Mouse (Mus musculus): ENCODE measurements at regions not wholly inside any gene's neighbourhood (a gene's known extent, or its start where the extent isn't known, plus 50 kb on each side); places are given as distances from the start of the nearest gene placed in this dataset.

- DNase-seq (ENCODE audit: low spot score) = no peak
Observed at GRCm38 (mm10) chr1:138343451-138343850, 69.9 kb downstream of the Atp6v1g3 start.

- no peak for DNase-seq (ENCODE audit: low spot score)
Observed at GRCm38 (mm10) chr1:138344920-138345319, 71.4 kb downstream of the Atp6v1g3 start.

- peak; percentile 18 for DNase-seq (ENCODE audit: low spot score)
Observed at GRCm38 (mm10) chr1:138345992-138346391, 72.5 kb downstream of the Atp6v1g3 start.

- no peak for DNase-seq (ENCODE audit: low spot score)
Observed at GRCm38 (mm10) chr1:138346904-138347303, 73.4 kb downstream of the Atp6v1g3 start.

GRCm38 (mm10) chr1:138348447-138348846, 74.9 kb downstream of the Atp6v1g3 start:
- no peak for DNase-seq (ENCODE audit: low spot score)

GRCm38 (mm10) chr1:138349099-138349498, 75.6 kb downstream of the Atp6v1g3 start:
- no peak for DNase-seq (ENCODE audit: low spot score)

GRCm38 (mm10) chr1:138356407-138356806, 82.9 kb downstream of the Atp6v1g3 start:
- no peak for DNase-seq (ENCODE audit: low spot score)

GRCm38 (mm10) chr1:138362684-138363472, 89.3 kb downstream of the Atp6v1g3 start:
- DNase-seq (ENCODE audit: low spot score) = peak; percentile 20

- DNase-seq (ENCODE audit: low spot score) = no peak
Observed at GRCm38 (mm10) chr1:138369953-138370482, 96.5 kb downstream of the Atp6v1g3 start.

- no peak for DNase-seq (ENCODE audit: low spot score)
Observed at GRCm38 (mm10) chr1:138371474-138371873, 97.9 kb downstream of the Atp6v1g3 start.

GRCm38 (mm10) chr1:138384146-138384545, 110.6 kb downstream of the Atp6v1g3 start:
- DNase-seq (ENCODE audit: low spot score) = no peak

GRCm38 (mm10) chr1:138385156-138385841, 111.8 kb downstream of the Atp6v1g3 start:
- peak; percentile 48 for DNase-seq (ENCODE audit: low spot score)

- DNase-seq (ENCODE audit: low spot score) = no peak
Observed at GRCm38 (mm10) chr1:138386001-138386400, 112.5 kb downstream of the Atp6v1g3 start.

- DNase-seq (ENCODE audit: low spot score) = no peak
Observed at GRCm38 (mm10) chr1:138388634-138389033, 115.1 kb downstream of the Atp6v1g3 start.

GRCm38 (mm10) chr1:138389676-138390075, 116.1 kb downstream of the Atp6v1g3 start:
- DNase-seq (ENCODE audit: low spot score) = no peak

GRCm38 (mm10) chr1:138418610-138419009, 145.1 kb downstream of the Atp6v1g3 start:
- no peak for DNase-seq (ENCODE audit: low spot score)

GRCm38 (mm10) chr1:138427416-138427815, 153.9 kb downstream of the Atp6v1g3 start:
- no peak for DNase-seq (ENCODE audit: low spot score)
